Mouse (Mus musculus) bone marrow macrophage, adult 2 months (primary cell): ENCODE measurements around the gene Cpsf4.

Experiments used
- CTCF ChIP-seq: IDR thresholded peaks from 2 replicates; pipeline ENCODE4 v1.5.1; 2012; ENCODE audit warnings: low read depth, mild to moderate bottlenecking, low read length, moderate library complexity
- POLR2A ChIP-seq: IDR thresholded peaks from 2 replicates; pipeline ENCODE4 v1.6.1; 2012; ENCODE audit warnings: mild to moderate bottlenecking, low read depth, low read length, borderline replicate concordance

GRCm38 (mm10) chr5:145213505-145213904 is 46.5 kb downstream of the Cpsf4 start:
- no peak for TF ChIP-seq POLR2A
- TF ChIP-seq CTCF, result no peak
